Mouse (Mus musculus) kidney, postnatal 10 days (tissue): ENCODE measurements at regions not wholly inside any gene's neighbourhood (a gene's known extent, or its start where the extent isn't known, plus 50 kb on each side); places are given as distances from the start of the nearest gene placed in this dataset.
A peak's percentile ranks its signal among the peaks of the same experiment; 100 is the strongest.

Experiments
- DNase-seq: peaks from one replicate; pipeline ENCODE4 v3.0.0; 2021; ENCODE audit warnings: mixed read lengths

DNA sequence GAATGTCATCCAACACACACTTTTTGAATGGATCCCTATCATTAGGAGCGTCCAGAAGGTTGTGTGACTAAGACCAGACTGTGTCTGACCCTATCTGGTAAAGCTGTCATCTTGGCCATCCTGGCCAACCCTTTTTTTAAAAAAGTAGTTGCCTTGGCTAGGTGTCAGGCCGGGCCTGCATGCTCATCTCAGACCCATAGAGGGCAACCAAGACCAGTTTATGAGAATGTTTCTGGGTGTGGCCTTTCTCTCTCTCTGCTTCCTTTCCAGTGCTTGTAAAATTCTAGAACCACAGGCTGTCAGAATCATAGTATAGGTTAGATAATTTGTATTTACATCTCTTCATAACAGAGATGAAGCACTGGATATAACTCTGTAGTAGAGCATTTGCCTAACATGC is 62.8 kb upstream of the Las1l start:
- DNase-seq: peak; percentile 66

DNA sequence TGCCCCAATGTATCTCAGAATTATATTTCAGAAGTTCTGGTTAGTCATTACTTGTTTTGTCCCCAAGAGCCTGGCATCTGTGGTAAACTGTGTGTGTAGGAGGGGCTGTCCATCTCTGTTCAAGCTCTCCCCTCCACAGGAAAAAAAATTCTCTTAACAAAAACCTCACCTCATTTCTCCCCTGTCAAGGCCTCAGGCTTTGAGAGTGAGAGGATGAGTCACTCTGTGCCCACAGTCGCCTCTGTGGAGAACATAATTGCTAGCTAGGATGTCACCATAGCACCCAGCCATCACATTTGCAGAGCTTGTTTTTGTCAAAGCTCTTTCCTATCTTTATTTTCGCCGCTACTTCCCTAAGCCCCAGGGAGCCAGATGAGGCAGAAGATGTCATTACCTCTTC is 63.6 kb upstream of the Las1l start:
- no peak for DNase-seq

DNA sequence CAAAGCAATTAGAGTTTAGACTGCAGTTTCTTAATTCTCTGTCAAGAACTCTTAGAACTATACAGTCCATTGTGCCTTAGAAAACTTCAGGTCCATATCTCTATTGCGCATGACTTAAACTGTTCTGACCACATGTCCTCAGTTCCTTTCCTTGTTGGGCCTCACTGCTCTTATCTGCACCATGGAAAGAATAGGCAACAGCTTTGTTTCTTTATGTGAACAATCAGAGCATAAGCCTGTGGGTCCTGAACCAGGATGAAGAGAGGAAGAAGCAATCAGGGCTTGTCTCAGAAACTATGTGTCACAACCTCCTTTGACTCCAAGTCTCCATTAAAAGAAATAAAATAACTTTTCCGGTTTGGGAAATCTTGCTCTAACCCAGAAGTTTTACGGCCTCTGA is 68.6 kb upstream of the Las1l start:
- DNase-seq: no peak

DNA sequence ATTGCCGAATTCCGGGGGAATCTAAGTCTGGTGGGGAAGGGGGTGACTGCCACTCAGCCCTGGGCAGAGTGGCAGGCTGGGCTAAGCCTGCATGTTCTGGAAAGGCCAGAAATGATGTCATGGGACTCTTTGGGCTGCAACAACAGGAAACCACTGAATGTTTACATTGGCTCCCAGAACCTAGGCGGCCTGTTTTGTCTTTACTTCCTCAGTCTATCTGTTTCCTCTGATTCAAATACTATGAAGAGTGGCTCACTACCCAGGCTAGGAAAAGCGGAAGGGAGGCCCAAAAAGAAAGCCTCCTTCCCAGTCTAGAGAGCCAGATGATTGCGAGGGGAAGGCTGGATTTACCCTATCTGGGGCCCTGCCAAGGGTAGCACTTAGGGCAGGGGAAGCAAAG is 69.1 kb upstream of the Las1l start:
- peak; percentile 38 for DNase-seq

DNA sequence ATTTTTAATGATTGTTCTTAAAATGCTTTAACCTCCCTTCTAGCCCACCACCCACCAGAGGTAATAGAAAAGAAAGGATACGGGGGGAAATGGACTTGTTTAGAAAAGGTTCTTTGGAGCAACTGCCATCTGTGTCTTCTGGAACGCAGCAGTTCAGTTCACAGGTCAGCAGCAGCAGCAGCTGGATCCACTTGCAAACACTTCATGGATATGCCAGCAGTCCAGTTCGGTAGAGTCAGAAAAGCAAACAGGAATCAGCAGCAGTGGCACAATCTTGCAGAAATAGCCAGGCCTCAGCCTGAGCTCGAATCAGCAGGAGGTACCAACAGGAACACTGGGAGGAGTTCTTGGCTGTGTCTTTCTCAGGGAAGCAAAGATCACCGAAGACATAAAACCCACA is 64.3 kb upstream of the Msn start:
- DNase-seq: no peak

DNA sequence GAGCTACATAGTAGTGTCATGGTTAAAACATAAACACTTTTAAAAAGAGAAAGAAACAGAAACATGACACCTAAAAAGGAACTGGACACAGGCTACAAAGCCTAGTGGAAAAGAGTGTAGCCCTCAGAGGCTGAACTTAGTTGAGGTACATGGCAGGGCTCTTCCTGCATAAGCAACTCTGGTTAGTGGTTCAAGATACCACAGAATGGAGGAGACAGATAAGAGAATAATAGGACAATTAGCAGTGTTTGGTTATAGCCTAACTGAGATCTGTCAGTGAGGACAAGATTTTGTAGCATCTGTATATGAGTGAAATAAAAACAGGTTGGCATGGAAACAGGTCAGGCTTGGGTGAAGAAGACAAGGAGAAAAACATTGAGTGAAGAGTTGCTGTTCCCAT is 60.5 kb upstream of the Msn start:
- DNase-seq: no peak

DNA sequence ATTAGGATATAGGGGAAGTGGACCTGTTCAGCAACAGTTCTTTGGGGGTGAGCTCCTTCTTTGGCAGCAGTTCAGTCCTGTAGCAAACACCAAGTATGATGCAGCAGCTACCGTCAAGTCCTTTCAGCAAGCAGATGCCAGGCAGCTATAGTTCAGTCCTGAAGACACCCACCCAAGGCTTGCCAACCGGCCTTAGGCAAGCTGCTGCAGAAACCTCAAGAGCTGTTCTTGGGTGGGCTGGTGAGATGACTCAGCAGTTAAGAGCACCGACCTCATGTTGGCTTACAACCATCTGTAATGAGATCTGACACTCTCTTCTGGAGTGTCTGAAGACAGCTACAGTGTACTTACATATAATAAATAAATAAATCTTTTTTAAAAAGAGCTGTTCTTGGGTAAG is 53.6 kb upstream of the Msn start:
- no peak for DNase-seq
